Mouse (Mus musculus) liver, postnatal 0 days (tissue): ENCODE data around the gene Gpt2. TPM values are rescaled to one million over a fixed set of nuclear protein-coding genes. Genes with fewer than 3 reads are reported as not detected.
A peak's percentile ranks its signal among the peaks of the same experiment; 100 is the strongest.

ENCODE experiments used
- ATAC-seq: fragments of 200-750 bp; cut with Nextera tagmentation; 2 replicates; pipeline ENCODE4 v1.8.0; 2017; ENCODE audit warnings: mild to moderate bottlenecking, moderate library complexity
- DNase-seq: peaks from one replicate; pipeline ENCODE4 v3.0.0-alpha.2; 2016
- H3K27ac ChIP-seq: fragments of 300-500 bp; sonication (generic); 2 replicates; pipeline ENCODE4 v1.5.1; 2014; ENCODE audit warnings: antibody characterized with exemption, moderate library complexity, mild to moderate bottlenecking, low read depth
- H3K27me3 ChIP-seq: fragments of 300-500 bp; sonication (generic); 2 replicates; pipeline ENCODE4 v1.6.1; 2014; ENCODE audit warnings: low read length, control low read depth, mixed read lengths; ENCODE audit not compliant: insufficient read depth
- H3K36me3 ChIP-seq: fragments of 300-500 bp; sonication (generic); replicated peaks from 2 replicates; pipeline ENCODE4 v1.6.1; 2014; ENCODE audit warnings: mild to moderate bottlenecking, control low read depth, low read length, moderate library complexity, mixed read lengths; ENCODE audit not compliant: insufficient read depth
- H3K4me1 ChIP-seq: fragments of 300-500 bp; sonication (generic); 2 replicates; pipeline ENCODE4 v1.6.1; 2014; ENCODE audit warnings: antibody characterized with exemption, mild to moderate bottlenecking, control low read depth; ENCODE audit not compliant: insufficient read depth
- H3K4me2 ChIP-seq: fragments of 300-500 bp; sonication (generic); 2 replicates; pipeline ENCODE4 v1.6.1; 2014; ENCODE audit warnings: low read depth, mild to moderate bottlenecking, low read length, moderate library complexity, mixed read lengths
- H3K4me3 ChIP-seq: fragments of 300-500 bp; sonication (generic); 2 replicates; pipeline ENCODE4 v1.5.1; 2014; ENCODE audit warnings: low read depth, low read length
- H3K9ac ChIP-seq: fragments of 300-500 bp; sonication (generic); replicated peaks from 2 replicates; pipeline ENCODE4 v1.6.1; 2014; ENCODE audit warnings: mild to moderate bottlenecking, moderate library complexity
- H3K9me3 ChIP-seq: fragments of 300-500 bp; sonication (generic); 2 replicates; pipeline ENCODE4 v1.6.1; 2016; ENCODE audit warnings: mild to moderate bottlenecking, control low read depth, low read length, mixed read lengths
- CTCF ChIP-seq: sonication (generic); IDR thresholded peaks from 2 replicates; pipeline ENCODE4 v1.5.1; 2016; ENCODE audit warnings: antibody characterized with exemption, low read depth
- EP300 ChIP-seq: IDR thresholded peaks from 2 replicates; pipeline ENCODE4 v1.6.1; 2016; ENCODE audit warnings: antibody characterized with exemption, low read depth, mild to moderate bottlenecking
- WGBS: fragments of 180-500 bp; shearing (Covaris S2); extraction: QIAGEN DNeasy Blood & Tissue Kit; methylation state at CpG from one replicate; pipeline ENCODE4 v1.1.7; 2014; ENCODE audit not compliant: insufficient replicate concordance; 5-methylcytosine and 5-hydroxymethylcytosine counted together
- polyA plus RNA-seq: library from polyadenylated mRNA; unstranded; fragments of >200 nt; fragmentation: Nextera tagmentation; extraction: Ambion mirVana; gene quantifications from 2 replicates; pipeline ENCODE4 v1.2.1, GENCODE M21; 2015

The Gpt2 gene
- polyA plus RNA-seq, 1 experiment from 2014 or later = 14.4 TPM

DNA sequence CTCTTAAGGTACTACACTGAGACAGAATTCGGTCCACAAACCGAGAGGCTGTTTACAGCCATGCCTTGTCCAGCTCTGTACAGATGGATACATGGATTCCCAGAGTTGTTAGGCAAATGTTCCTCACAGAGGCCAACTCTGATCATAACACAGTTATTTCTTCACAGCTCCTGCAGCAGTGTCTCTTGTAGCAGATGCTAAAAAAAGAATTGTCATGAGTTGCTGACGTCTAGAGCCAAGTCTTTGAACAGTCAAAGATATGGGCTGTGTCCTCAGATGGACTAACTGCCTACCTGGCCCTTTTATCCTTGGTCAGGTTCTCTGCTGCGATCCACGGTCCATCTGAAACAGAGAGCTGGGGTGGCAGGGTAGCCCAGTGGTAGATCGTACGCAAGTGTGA, 31.7 kb downstream of the Gpt2 start:
- DNase-seq (no peak), ATAC-seq (no peak)
- no peaks in the 10 kb centered on the region for H3K27me3 ChIP-seq
- no peak overlapping the region for H3K9ac ChIP-seq
- no peaks in the 10 kb centered on the region; the same call in 1 of the 2 replicates for H3K4me1 ChIP-seq
- 90% methylated on average over 7 of the region's 7 CpGs for WGBS
- H3K9me3 ChIP-seq = no peaks in the 10 kb centered on the region
- H3K36me3 ChIP-seq = peaks cover 24% of the 10 kb centered on the region
- H3K27ac ChIP-seq = no peak overlapping the region
- TF ChIP-seq CTCF (no peak), EP300 (no peak)
- H3K4me3 ChIP-seq = no peak overlapping the region
- no peak overlapping the region for H3K4me2 ChIP-seq

DNA sequence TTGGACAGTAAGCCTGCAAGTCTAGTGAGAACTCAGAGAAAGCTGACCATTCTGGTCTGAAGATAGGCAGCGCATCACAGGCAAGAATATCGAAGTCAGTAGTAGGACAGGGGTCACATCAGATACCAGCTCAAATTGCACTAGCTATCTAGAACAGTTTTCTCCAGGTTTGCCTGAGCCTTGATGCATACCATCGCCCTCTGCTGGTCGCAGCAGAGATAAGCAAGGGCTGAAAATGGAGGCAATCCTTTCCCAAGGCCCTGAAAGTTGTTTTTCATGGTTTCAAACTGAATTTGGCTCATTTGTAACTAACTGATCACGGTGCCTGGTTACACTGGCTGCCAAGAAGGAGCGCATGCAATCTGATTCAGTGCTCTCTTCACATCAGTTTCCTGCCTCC, 33.7 kb downstream of the Gpt2 start:
- H3K27ac ChIP-seq = no peak overlapping the region; the same call in 1 of the 2 replicates
- no peak for TF ChIP-seq EP300
- peak; percentile 93 for TF ChIP-seq CTCF
- ATAC-seq (0 out of 2 replicates have a peak, but pooled peaks have one; percentile 24), DNase-seq (peak; percentile 67)
- no peak overlapping the region for H3K4me3 ChIP-seq
- no peak overlapping the region for H3K4me2 ChIP-seq
- H3K36me3 ChIP-seq = peaks cover 16% of the 10 kb centered on the region
- WGBS = 26% methylated on average over 6 of the region's 6 CpGs
- no peaks in the 10 kb centered on the region for H3K27me3 ChIP-seq
- no peak overlapping the region for H3K9ac ChIP-seq
- H3K4me1 ChIP-seq = peaks cover 3% of the 10 kb centered on the region; the same call in 1 of the 2 replicates
- no peaks in the 10 kb centered on the region for H3K9me3 ChIP-seq

DNA sequence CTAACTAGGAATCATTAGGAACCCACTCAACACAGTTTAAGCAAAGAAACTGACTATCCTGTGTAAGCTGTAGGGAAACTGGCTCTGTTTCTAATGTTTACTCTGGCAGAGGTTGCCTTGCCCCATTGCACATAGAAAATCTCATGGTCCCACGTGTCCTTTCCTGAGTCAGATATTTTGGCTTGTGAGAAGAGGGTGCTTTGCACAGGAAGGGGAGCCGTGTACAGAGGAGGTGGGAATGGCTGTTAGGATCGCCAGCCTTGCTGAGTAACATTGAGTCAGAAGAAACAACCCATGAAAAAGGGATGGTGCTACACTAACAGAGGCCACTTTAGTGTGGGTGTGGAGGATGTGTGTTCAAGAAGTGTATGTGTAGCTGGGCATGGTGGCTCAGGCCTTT, 36.6 kb downstream of the Gpt2 start:
- Histone ChIP-seq H3K36me3 (peaks cover 4% of the 10 kb centered on the region), H3K27ac (peak overlapping the region; percentile 42; the same call in 1 of the 2 replicates), H3K9ac (no peak overlapping the region), H3K4me2 (no peak overlapping the region), H3K4me3 (no peak overlapping the region), H3K4me1 (peaks cover 18% of the 10 kb centered on the region), H3K27me3 (no peaks in the 10 kb centered on the region), H3K9me3 (no peaks in the 10 kb centered on the region)
- ATAC-seq = peak; percentile 72
- no peak for DNase-seq
- TF ChIP-seq CTCF (no peak), EP300 (no peak)
- 66% methylated on average over 3 of the region's 3 CpGs for WGBS

DNA sequence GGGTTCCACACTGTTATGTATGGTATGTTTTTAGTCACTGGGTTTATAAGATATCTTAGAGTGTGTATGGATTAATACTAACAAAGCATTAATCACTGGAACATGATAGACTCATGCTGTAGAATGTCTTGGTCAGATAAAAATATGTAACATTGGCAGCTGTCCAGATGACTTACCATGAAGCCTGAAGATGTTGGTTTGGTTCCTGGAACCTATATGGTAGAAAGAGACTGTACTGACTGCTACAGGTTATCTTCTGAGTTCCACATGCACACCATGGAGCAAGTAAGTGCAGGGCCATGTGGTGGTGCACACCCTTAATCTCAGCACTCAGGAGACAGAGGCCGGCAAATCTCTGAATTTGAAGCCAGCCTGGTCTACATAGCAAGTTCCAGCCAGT, 38.3 kb downstream of the Gpt2 start:
- Histone ChIP-seq H3K36me3 (peaks cover 2% of the 10 kb centered on the region; the same call in 1 of the 2 replicates), H3K4me2 (no peak overlapping the region), H3K9me3 (no peaks in the 10 kb centered on the region), H3K4me3 (no peak overlapping the region), H3K27ac (no peak overlapping the region), H3K9ac (no peak overlapping the region), H3K4me1 (peaks cover 18% of the 10 kb centered on the region), H3K27me3 (no peaks in the 10 kb centered on the region)
- no peak for DNase-seq
- WGBS = 42% methylated on average over 1 of the region's 1 CpGs
- TF ChIP-seq EP300 = peak; percentile 60; the same call in 1 of the 2 replicates
- no peak for TF ChIP-seq CTCF
- peak; percentile 52 for ATAC-seq

DNA sequence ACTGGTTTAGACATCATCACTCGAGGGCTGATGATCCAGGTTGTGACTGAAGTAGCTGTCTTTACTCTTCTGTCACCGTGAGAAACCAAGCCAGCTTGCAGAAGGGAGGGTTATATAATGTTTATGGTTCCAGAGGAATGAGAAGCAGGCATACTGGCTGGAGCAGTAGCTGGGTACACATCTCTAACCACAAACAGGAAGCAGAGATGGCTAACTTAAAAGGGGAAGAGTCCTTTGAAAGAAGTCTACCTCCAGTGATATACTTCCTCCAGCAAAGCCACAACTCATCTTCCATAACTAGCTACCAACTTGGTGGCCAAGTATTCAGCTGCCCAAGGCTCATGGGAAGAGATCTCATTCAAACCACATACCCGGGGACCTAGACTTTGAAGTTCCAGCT, 39.1 kb downstream of the Gpt2 start:
- DNase-seq (no peak), ATAC-seq (no peak)
- no peaks in the 10 kb centered on the region for H3K9me3 ChIP-seq
- H3K36me3 ChIP-seq = peaks cover 8% of the 10 kb centered on the region
- no peak overlapping the region for H3K27ac ChIP-seq
- no peak overlapping the region for H3K9ac ChIP-seq
- peaks cover 18% of the 10 kb centered on the region for H3K4me1 ChIP-seq
- H3K27me3 ChIP-seq = no peaks in the 10 kb centered on the region
- H3K4me3 ChIP-seq = no peak overlapping the region
- no peak overlapping the region for H3K4me2 ChIP-seq
- WGBS = 25% methylated on average over 3 of the region's 3 CpGs
- TF ChIP-seq EP300 (no peak), CTCF (no peak)

DNA sequence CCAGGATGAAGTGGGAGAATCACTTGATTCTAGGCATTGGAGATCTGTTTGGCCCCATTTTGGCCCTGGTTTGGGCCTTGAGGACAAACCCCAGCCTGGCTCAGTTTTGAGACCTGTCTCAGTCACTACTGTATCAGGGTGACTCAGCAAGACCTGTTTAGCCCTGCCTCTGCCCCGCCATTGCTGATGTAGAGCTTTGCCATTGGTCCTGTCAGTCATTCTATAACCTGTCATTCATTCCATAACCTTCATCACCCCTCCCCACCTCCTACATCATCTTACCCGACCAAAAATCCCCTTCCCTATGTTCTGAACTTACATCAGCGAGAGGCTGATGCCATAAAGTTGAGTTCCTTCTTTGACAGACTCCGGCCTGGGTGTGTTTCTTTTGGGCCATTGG, 40.5 kb downstream of the Gpt2 start:
- peaks cover 19% of the 10 kb centered on the region for H3K36me3 ChIP-seq
- no peak for ATAC-seq
- WGBS = 82% methylated on average over 4 of the region's 4 CpGs

DNA sequence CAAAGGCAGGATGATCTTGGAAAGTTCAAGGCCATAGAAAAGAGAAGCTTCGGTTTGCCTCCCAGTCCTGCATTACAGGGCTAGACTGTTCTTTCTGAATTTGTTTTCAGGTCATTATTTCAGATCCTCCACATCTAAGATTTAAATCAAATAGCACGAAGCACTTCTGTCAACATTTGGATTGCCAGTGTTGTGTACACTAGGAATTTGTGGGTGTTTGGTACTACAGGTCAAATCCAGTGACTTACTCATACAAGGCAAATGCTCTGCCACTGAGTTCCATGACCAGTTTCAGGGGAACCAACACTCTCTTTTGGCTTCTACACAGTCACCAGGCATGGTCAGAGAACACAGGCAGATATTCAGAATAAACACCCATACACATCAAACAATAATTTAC, 41.1 kb downstream of the Gpt2 start:
- H3K4me2 ChIP-seq = no peak overlapping the region
- H3K9me3 ChIP-seq = no peaks in the 10 kb centered on the region
- peaks cover 25% of the 10 kb centered on the region for H3K36me3 ChIP-seq
- H3K4me1 ChIP-seq = peaks cover 18% of the 10 kb centered on the region
- H3K9ac ChIP-seq = no peak overlapping the region
- DNase-seq (no peak), ATAC-seq (peak; percentile 27; the same call in 1 of the 2 replicates)
- H3K27me3 ChIP-seq = no peaks in the 10 kb centered on the region
- WGBS = 70% methylated on average over 2 of the region's 2 CpGs
- no peak overlapping the region for H3K27ac ChIP-seq
- no peak overlapping the region for H3K4me3 ChIP-seq
- TF ChIP-seq EP300 (no peak), CTCF (no peak)

More for the DNA sequence above, 40.5 kb downstream of the Gpt2 start:
- Histone ChIP-seq H3K4me1 (peaks cover 18% of the 10 kb centered on the region), H3K27ac (no peak overlapping the region), H3K27me3 (no peaks in the 10 kb centered on the region), H3K9me3 (no peaks in the 10 kb centered on the region), H3K4me2 (no peak overlapping the region), H3K4me3 (no peak overlapping the region), H3K9ac (no peak overlapping the region)
- TF ChIP-seq EP300 = no peak
- no peak for TF ChIP-seq CTCF
- DNase-seq = no peak
